Mouse (Mus musculus): Measurements from ENCODE around the gene Abhd16a.

Abhd16a gene

DNA sequence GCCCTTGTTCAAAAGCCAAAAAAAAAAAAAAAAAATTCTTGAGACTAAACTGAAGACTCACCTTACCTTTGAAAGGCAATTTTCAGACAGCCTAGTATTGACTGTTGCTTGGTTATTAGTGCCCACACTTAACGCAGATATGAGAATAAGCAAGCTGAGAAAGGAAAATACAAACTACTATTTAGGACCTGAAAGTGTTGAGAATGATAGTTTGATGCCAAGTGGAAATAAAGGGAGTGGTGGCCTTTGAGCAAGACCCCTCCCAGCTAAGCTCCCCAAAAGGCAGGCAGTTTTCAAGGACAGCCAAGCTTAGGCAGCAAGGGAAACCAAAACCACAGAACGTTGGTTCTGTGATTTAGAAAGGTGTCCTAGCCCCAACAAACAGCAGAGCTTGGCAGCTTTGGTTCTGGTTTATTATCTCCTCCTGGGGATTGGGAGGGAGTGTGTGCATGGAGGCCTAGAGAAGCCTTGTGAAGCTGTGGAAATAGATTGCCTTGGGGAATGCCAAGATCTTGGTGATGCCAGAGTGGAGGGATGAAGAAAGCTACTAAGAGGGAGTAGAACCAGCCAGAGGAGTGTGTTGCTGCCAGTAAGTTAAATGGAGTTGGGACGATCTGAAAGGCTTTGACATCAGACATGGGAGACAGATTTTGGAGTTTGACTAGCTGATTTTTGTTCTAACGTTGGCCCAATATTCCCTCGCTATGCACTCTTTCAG is 59.0 kb downstream of the Abhd16a start:
- no peak for DNase-seq (ENCODE audit: extremely low spot score)

- DNase-seq (ENCODE audit: extremely low spot score), result no peak
Observed at GRCm38 (mm10) chr17:35152121-35152520, 63.1 kb downstream of the Abhd16a start.

Measured in embryo, embryonic 9.5 days (tissue).